Mouse (Mus musculus) hindlimb bud, embryonic 11.5 days (tissue): Measurements from ENCODE around the gene Loxl1.

Experiments
- DNase-seq: peaks from one replicate; pipeline ENCODE4 v3.0.0-alpha.2; 2012; ENCODE audit warnings: low read depth, low spot score; ENCODE audit errors: extremely low spot score

The Loxl1 gene

DNA sequence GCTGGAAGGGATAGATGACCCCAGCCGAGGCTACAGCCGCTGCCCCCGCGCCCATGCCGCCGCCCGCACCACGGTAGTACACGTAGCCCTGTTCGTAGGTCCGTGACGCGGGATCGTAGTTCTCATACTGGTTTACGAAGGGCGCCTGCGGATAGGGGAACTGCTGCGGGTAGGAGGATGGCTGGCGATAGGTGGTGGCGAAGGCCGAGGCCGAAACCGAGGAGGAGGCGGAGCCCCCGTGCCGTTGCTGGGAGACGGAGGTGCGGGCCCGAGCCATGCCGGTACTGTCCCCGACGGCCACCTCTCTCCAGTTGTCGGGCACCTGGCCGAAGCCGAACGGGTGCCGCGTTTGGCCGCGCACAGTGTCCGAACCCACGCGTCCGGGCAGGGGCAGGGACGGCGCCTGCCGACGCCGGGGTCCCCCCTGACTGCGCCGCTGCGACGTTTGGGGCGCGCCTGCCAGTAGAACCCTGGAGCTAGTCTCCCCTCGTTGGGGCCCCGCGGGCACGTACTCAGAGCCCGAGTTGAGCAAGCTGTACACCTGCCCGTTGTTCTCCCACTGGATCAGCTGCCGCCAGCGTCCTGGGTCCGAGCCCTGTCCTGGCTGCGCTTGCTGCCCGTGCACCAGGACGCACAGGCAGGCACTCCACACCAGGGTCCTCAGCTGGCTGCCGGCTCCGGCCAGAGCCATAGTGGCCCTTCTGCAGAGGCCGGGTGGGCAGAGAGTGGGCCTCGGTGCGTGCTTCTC lies 616 bp downstream of the Loxl1 start:
- DNase-seq = no peak

DNA sequence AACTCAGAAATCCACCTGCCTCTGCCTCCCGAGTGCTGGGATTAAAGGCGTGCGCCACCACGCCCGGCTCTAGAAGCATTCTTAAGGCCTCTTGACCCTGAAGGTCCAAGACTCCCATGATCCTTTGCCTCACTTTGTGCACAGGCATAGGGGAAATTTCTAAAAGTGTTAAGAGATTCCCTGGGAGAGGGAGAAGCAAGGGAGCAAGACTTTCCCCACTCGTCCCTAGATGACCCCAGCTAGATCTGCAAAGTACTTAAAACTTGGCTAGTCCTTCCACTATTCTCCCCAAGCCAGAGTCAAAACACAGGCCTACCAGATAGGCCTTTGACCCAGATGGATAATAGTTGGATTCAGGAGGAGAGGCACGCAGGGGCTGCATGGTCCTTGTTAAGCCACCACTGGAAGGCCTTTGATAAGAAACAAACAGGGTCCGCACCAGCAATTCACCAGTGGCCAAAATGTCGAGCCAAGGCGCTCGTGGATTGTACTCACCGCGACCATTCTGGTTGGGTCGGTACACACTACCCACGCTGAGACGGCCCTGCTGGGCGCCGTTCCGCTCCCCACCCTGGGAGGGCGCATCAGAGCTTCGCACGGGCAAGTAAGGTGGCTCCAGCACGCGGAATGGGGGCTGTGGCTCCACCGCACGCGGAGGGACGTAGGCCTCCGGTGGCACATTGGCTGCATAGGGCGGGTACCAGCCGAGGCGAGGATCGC lies 1.6 kb downstream of the Loxl1 start:
- DNase-seq = no peak

DNA sequence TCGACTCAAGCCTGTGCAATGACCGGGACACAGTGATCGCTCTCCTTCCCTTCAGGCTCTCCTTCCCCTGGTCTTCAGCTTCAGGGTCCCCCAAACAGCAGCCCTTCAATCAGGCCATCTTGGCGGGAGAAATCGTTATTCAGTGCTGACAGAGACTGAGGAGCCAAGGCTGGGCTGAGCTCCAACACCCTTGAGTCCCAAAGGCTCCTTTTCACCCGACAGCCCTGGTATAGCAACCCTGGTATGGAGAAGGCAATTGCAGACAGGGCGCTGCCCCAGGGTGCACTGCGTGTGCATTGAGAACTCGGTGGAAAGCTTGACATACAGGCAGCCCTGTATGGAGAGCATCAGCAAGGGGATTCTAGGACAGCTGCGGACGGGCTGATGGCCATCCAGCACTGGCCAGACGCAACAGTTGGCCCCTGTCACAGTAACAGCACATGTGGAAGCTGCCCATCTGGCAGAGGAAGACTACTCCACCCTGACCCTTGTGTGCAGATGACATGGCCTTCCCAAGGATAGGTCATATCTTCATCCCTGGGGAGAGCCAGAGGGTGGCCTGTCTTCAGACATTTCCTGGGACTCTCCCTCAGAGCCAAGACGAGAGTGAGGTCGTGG lies 2.8 kb downstream of the Loxl1 start:
- no peak for DNase-seq

DNA sequence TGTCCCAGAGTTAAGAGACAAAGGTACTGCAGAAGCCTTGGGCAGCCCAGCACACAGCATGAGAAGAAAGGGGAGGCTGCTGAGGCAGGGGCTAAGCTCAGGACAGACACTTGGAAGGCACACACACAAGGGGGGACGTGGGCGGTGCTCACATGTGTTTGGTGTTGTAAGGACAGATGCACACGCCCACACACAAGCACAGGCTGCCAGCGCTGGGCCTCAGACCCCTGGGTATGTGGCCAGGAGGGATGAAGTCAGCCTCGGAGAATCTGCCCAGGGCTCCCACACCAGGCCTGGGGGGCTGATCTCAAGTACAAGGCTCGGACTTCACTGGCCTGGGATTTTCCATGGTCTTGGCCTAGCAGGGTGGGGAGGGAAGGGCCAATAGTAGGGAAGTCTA lies 4.6 kb downstream of the Loxl1 start:
- DNase-seq = no peak

DNA sequence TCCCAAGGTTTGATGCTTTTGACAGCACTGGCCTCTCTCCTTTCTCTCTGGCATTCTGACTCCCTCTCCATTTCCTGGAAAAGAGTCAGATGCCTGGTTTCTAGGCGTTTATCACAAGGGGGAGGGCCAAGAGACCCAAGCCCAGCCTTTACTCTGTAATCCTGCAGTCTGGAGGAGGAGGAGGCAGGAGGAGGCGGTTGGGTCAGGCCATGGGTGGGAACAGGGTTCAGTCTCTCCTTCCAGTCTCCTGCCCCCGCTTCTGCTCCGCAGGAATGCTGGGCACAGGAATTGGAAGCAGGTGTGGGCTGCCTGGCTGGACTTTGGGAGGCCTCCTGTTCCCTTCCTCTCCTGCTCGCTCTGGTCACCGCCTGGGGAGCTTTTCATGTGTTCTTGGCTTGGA lies 7.3 kb downstream of the Loxl1 start:
- DNase-seq = no peak

DNA sequence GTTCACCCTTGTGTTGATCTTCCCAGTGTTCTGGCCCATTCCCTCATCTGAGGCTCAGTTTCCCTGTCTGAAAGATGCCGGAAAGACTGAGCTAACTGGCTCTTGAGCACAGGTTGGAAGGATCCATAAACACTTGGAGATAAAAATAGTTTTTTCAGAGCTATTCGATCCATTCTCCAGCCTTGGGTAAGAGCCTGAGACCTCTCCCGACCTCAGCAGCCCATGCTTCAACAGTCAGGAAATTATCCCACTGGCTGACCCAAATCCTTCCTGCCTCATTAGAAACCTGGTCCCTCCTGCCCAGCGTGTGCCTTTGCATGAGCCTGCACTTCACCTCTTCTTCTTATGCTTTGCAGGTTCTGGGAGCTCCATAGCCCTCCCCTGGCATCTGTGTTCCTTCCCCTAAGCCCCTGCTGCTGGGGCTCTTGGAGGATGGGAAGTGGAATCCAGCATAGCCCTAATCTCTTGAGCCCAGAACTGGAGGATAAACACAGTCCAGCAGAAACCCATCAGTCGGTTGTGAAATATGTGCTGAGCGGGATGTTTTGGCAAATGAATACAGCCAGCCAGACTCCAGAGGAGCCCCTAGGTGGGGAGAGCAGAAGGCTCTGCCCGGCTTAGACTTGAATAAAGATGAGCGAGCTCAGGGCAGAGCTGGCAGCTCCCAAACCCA lies 9.3 kb downstream of the Loxl1 start:
- no peak for DNase-seq

DNA sequence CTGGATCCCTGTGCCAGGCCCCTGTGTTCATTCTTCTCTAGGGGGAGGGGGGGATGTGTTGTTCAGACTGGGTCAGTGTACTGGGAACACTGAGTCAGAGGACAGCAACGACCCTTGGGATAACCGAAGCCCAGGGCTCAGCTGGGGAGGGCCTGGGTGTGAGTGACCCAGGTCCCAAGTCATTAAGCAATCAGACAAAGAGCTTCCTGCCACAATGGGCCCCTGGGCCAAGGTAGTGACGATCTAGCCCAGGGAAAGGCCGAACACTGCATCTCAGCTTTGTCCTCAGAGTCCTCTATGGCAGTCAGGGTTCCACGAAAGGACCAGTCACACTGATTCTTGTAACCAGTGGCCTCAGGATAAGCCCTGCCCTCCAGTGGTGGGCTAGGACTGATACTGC lies 9.9 kb downstream of the Loxl1 start:
- DNase-seq = no peak

DNA sequence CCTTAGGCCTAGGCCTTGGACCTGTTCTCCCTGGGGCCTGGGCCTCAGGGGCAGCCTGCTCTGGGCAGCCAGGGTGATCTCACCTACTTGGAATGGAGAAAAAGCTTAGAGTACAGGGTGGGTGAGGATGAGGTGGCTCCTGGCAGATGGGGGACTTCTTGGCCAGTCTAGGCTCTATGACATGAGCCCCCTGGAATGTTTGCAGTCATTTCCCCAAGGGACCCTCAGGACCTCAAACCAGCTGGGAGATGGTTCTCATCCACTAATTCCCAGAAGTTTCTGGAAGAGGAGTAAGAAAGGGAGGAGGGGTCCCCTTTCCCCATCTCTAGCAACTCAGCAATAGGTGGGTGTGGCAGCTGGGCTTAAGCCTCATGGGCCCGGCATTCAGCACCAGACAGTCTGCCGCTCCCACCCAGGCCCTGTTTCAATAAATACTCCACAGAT lies 13.6 kb downstream of the Loxl1 start:
- no peak for DNase-seq

DNA sequence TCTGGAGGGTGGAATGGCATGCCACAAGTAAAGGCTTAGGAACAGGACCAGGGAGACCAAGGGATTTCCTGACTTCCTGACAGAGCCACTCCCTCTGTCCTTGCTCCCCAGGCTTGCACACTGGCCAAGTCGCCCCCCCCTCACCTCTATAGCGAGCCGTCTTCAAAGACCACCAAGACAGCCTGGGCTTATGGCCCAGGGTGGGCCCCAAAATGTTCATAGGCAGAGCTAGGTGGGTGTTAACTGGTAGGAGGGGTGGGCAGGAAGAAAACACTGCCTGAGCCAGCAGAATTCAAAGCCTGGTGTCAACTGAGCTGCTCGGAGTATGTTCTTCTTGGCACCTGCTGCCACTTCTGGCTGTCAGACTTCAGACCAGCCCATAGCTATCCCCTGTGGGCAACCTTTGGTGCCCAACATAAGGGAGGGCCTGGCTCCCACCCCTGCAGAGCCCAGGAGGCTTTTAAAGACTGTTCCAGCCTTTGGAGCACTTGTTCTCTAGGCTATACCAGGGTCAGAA lies 15.0 kb downstream of the Loxl1 start:
- no peak for DNase-seq

DNA sequence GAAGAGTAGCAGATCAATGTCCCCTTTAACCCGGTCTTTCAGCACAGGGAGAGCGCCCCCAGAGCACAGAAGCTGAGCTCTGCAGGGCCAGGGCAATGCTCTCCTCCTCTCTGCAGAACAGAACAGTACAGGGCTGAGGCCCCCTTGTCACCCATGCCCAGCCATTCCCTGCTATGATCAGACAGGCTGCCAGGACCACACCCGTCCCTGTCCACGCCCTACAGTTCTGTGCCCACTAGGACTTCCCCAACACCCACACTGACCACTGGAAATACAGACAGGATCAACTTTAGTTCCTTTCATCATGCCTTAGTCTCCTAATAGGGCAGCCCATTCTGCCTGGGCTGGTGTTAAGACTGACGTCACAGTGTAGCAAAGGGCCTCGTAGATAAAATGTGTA lies 15.9 kb downstream of the Loxl1 start:
- no peak for DNase-seq

DNA sequence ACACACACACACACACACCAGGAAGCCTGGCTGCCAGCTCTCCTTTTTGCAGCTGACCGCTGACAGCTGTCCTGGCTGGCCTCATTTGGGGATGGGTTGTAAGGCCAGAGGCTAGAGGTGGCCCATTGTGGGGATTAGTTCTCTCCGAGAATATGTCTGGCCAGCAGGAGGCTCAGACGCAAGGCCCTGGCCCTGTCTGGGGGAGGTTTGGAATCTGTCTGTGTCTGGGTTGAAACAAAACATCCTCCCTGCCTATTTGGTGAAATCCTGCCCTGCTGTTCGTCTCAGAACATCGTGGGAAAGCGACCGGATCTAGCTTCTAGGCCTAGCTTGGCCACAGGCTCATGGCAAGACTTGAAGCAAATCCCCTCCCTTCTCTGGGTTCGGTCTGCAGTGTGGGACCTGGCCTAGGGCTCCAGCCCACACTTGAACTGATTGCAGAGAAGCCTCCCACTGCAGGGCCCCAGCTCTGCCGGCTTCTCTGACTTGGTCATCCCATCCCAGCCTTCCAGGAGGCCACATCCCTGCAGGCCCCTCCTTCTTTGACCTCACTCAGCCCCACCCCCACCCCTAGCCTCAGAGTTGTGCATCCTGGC lies 17.1 kb downstream of the Loxl1 start:
- DNase-seq = no peak

DNA sequence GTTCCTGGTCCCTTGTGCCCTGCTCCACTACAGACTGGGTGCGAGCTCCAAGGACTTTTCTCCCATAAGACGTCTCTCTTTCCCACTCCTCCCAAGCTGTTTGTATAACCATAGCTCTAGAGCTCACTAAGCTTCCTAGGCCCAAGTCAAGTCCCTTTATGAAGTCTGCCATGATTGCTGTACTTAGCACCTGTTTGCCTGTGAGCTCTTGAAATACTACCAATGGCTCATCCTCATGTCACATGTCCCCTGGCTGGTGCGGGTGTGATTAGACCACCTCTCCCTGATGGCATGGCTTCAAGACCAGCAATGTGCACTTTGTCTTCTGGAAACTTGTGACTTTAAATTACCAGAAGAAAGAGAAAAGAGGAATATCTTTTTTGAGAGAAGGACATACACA lies 17.6 kb downstream of the Loxl1 start:
- no peak for DNase-seq

DNA sequence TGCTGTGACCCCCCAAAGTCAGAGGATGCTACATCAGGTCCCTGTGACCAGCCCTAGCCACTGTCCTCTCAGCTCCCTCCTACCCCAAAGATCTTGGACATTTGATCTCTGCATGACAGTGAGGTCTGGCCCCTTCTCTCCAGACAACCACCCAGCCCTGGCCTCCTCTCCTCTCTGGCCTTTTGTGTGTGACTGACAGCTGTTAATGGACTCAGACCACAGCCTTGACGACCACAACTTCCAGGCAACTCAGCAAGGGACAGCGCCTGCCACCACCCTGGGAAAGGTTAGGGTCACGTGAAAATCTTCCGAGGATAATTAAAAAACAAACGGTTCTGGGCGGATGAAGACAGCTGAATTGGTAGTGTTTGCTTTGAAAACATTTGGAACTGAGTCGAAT lies 18.5 kb downstream of the Loxl1 start:
- no peak for DNase-seq

DNA sequence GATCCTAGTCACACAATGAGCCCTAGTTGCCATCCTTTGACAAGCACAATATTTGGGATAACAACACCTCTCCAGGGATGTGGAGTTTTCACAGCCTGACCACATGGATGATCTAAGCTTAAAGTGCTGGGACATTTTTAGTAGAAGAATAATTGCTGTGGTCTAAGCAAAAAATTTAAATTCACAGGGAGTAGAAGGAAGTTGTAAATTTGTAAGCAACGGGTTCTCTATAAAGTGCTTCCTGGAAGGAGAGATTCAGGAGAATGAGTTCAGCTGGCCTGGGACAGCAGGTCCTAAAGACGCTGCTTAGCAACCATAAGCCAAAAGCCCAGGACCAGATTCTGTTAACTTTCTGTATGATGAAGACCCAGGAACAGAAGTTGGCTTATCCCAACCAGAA lies 23.1 kb downstream of the Loxl1 start:
- DNase-seq = no peak

DNA sequence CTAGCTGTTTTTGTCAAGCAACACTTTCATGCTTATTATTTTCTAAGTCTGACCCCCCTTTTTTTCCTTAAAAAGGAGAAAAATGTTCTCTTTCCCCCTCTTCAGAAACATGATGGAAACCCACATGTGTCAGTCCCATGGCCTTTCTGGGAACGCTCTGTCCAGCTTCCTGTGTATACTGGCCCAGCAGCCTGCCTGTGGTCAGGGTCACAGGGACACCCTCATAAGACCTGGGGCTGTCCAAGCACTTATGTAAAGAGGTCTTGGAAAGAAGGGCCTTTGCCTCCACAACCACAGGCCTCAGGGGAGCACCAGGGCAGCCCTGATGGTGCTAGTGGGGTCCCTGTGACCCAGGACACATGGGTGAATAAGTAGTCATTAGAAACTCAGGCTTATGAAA lies 23.9 kb downstream of the Loxl1 start:
- no peak for DNase-seq

DNA sequence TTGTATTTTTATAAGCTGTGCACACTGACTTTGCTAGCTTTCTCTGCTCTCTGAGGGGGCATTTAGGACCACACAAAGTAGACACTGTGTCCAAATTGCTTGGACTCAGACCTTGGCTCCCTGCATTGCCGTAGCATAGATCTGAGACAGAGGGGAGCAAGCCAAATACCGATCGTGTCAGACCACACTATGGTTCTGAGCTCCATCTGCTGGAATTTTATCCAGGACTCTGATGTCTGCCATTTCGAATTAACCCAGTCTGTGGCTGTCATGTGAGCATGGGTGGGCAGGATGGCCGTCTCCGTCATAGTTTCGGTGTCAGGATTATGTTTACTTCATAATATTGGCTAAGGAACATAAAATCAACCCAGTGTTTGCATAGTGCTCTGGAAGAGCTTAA lies 29.6 kb downstream of the Loxl1 start:
- no peak for DNase-seq

DNA sequence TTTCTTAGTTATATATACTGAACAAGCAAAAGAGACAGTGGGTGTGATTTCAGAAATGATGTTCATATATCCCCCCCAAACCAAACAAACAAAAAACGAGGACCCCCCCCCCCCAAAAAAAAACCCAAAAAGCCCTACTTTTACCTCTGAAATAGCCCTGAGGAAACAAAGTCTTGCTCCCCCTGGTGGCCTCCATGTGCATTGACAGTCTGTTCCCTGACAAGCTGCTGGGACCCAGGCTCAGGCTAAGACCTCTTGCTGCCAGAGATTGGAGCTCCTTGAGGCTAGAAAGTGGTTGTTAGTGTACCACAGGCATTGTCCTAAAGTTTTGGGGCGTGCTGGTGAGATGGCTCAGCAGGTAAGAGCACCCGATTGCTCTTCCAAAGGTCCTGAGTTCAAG lies 31.4 kb downstream of the Loxl1 start:
- no peak for DNase-seq

DNA sequence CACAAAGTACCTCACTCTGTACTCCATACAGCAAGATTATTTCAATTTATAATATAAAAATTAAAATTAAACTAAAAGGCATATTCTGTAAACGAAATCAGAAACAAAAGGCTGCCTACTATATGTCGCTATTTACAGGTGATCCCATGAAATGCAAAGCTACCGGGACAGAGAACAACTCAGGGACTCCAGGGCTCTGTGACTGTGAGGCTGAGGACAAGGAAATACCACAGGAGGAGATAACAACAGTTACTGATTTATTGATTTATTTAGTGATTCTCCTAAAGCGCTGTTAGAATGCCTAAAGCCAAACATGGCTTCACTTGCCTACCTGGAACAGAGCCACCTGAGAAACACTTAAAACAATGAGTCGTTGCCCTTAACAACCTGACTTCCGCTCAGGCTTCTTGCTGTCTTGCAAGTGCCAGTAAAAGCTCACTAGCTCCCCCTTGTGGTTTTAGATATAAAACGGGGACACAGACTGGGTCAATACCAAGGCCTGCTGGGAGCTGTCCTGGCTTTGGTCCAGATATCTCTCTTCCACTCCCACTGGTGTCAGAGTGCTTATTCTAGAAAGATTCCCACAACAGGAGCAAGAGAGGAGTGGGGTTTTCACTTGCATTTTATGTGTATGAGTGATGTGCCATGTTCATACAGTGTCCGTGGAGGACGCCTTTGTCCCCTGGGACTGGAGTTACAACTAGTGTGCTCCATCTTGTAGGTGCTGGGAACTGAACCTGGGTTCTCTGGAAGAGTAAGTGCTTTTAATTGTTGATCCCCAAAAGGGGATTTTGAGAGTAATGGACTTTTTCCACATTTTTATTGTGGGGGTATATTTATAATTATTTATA lies 32.5 kb downstream of the Loxl1 start:
- DNase-seq = peak; percentile 95

DNA sequence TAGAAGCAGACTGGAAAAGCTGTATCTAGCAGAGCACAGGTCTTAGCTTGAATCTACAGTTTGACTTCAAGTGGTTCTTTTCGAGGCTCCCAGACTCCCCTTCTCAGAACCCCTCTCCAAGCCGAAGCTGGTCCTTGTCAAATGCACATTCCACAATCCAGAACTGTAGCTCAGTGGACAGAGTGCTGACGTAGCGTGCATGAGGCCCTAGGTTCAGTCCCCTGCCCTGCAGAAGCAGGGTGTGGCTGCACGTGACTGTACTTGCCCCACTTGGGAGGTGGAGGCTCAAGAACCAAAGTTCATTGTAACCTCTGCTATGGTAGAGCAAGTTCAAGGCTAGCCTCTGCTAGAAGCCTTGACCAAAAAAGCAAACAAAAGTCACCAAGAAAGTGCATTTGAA lies 33.2 kb downstream of the Loxl1 start:
- DNase-seq = no peak
